Mouse (Mus musculus) effector memory CD4-positive, alpha-beta T cell, adult 7 months (primary cell): ENCODE measurements around the gene C87499. TPM values are rescaled to one million over a fixed set of nuclear protein-coding genes. Genes with fewer than 3 reads are reported as not detected.

Experiments used
- polyA plus RNA-seq: library from polyadenylated mRNA; unstranded; fragments of 100-300 nt; shearing (Covaris generic); gene quantifications from one replicate; pipeline ENCODE4 v1.2.1, GENCODE M21; 2017

Gene C87499
- polyA plus RNA-seq = not detected

GRCm38 (mm10) chr4:88634311-88634710 is at the start of gene C87499:
C87499 (minus strand) TSS chr4:88634411.

GRCm38 (mm10) chr4:88683812-88684211 is 49.6 kb upstream of the C87499 start, which contains the start of gene Ifna2:
Ifna2 (minus strand) TSS chr4:88683912.

GRCm38 (mm10) chr4:88676824-88677223 is 42.6 kb upstream of the C87499 start, which contains the start of gene Ifna16:
Ifna16 (minus strand) TSS chr4:88676924.

GRCm38 (mm10) chr4:88644359-88644758 is 10.1 kb upstream of the C87499 start, which contains the start of gene Ifna13:
Ifna13 (minus strand) TSS chr4:88644459.

GRCm38 (mm10) chr4:88603276-88603675 is 30.9 kb downstream of the C87499 start, which contains the start of gene Ifna12:
Ifna12 (minus strand) TSS chr4:88603376.

GRCm38 (mm10) chr4:88592285-88592684 is 41.9 kb downstream of the C87499 start, which contains the start of gene Ifna9:
Ifna9 (minus strand) TSS chr4:88592385.

Other genes starting within 250 kb of the C87499 start
- gene Hacd4, start 195.5 kb downstream of the C87499 start, polyA plus RNA-seq = 0.73 TPM
- gene Ifnb1, start 111.6 kb downstream of the C87499 start, polyA plus RNA-seq = 0.69 TPM
- gene Ifna15, start 76.2 kb downstream of the C87499 start, polyA plus RNA-seq = not detected
- not detected for gene Ifna14, start 62.6 kb downstream of the C87499 start, polyA plus RNA-seq
- gene Ifna9, start 42.0 kb downstream of the C87499 start, polyA plus RNA-seq = not detected
- gene Ifna12, start 31.0 kb downstream of the C87499 start, polyA plus RNA-seq = not detected
- gene Ifna13, start 10.0 kb upstream of the C87499 start, polyA plus RNA-seq = not detected
- gene Ifna16, start 42.5 kb upstream of the C87499 start, polyA plus RNA-seq = not detected
- not detected for gene Ifna2, start 49.5 kb upstream of the C87499 start, polyA plus RNA-seq
- gene Ifnab, start 56.9 kb upstream of the C87499 start, polyA plus RNA-seq = not detected
- gene Gm26566, start 87.4 kb upstream of the C87499 start, polyA plus RNA-seq = 0.74 TPM
- gene Klhl9, start 88.1 kb upstream of the C87499 start, polyA plus RNA-seq = 15.4 TPM
- not detected for gene Gm13271, start 120.5 kb upstream of the C87499 start, polyA plus RNA-seq
- gene Gm13283, start 125.7 kb upstream of the C87499 start, polyA plus RNA-seq = not detected
- not detected for gene Gm13290, start 139.4 kb upstream of the C87499 start, polyA plus RNA-seq
- not detected for gene Gm13289, start 142.5 kb upstream of the C87499 start, polyA plus RNA-seq
- not detected for gene Gm13272, start 145.4 kb upstream of the C87499 start, polyA plus RNA-seq
- 0.28 TPM for gene Ifnz, start 147.7 kb upstream of the C87499 start, polyA plus RNA-seq
- gene Gm13276, start 151.3 kb upstream of the C87499 start, polyA plus RNA-seq = not detected
- not detected for gene Gm13277, start 154.2 kb upstream of the C87499 start, polyA plus RNA-seq
- gene Gm13278, start 157.1 kb upstream of the C87499 start, polyA plus RNA-seq = not detected
- not detected for gene Gm13275, start 160.1 kb upstream of the C87499 start, polyA plus RNA-seq
- gene Gm13279, start 163.0 kb upstream of the C87499 start, polyA plus RNA-seq = not detected
- gene Gm13285, start 165.3 kb upstream of the C87499 start, polyA plus RNA-seq = 1.1 TPM
- gene Gm13287, start 168.8 kb upstream of the C87499 start, polyA plus RNA-seq = not detected
- not detected for gene Gm13288, start 171.1 kb upstream of the C87499 start, polyA plus RNA-seq
- gene Ifna7, start 181.8 kb upstream of the C87499 start, polyA plus RNA-seq = not detected
- not detected for gene Ifna11, start 185.5 kb upstream of the C87499 start, polyA plus RNA-seq
- not detected for gene Ifna6, start 193.0 kb upstream of the C87499 start, polyA plus RNA-seq
- gene Ifna5, start 201.1 kb upstream of the C87499 start, polyA plus RNA-seq = not detected
- gene Ifna4, start 207.4 kb upstream of the C87499 start, polyA plus RNA-seq = not detected
- not detected for gene Ifna1, start 215.7 kb upstream of the C87499 start, polyA plus RNA-seq
- gene Ifne, start 245.8 kb upstream of the C87499 start, polyA plus RNA-seq = not detected